Mouse (Mus musculus) erythroblast, adult 5-6 weeks (primary cell): ENCODE data around the gene Cilp. TPM values are rescaled to one million over a fixed set of nuclear protein-coding genes. Genes with fewer than 3 reads are reported as not detected.

Experiments
- ATAC-seq: replicated peaks from 2 replicates; pipeline ENCODE4 v1.8.0; 2016; ENCODE audit warnings: moderate number of reproducible peaks, mild to moderate bottlenecking, moderate TSS enrichment, inconsistent platforms; ENCODE audit not compliant: poor library complexity, low FRiP score, severe bottlenecking
- total RNA-seq, 2 experiments: library from RNA; stranded (forward) in 1 of 2; stranded (reverse) in 1 of 2; fragments of 150-400 nt in 1 of 2; fragments of 200-764, 138-1000 nt in 1 of 2; gene quantifications; 2 replicates each; pipeline versions ENCODE4 v1.2.3 to v1.2.4; 2015 to 2017; ENCODE audit warnings: low replicate concordance in 2 of 2

Gene Cilp
- total RNA-seq, 2 experiments from 2014 or later = not detected

DNA sequence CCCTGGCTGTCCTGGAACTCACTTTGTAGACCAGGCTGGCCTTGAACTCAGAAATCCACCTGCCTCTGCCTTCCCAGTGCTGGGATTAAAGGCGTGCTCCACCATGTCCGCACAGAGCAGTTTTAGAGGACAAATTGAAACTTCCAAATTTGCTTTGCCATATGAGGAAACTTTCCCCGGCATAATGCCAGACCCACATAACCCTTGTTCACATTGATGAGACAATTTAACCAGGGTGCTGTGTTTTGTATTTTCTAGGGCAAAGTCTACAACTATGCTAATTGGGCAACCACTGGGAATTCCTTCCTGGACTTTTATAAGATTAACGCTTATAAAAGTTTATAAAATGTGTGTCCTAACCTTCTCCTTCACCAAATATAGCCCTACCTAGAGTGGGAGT, 25.0 kb downstream of the Cilp start:
- no peak for ATAC-seq

GRCm38 (mm10) chr9:65292421-65292820, 27.4 kb downstream of the Cilp start:
- ATAC-seq = no peak

DNA sequence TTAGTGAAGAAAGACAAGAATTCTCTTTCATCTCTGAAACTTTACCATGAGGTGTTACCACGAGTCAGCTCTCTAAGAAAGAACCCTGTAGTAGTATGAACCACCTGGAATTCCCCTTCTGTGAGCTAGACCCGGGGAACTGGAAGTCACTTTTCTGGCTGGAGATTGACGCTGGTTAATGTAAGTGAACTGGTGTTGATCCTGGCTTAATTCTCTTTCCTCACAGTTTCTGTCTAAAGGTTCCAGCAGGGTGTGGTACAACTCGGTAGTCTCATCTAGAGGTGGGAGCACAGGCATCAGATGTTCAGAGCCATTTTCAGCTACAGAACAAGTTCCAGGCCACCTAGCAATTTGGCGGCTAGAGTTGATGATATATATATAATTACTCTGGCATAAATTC, 28.1 kb downstream of the Cilp start:
- 0 out of 2 replicates have a peak, but pooled peaks have one; percentile 44 for ATAC-seq

- peak; percentile 28; the same call in 1 of the 2 replicates for ATAC-seq
These were observed 28.6 kb downstream of the Cilp start for GRCm38 (mm10) chr9:65293580-65293972.

GRCm38 (mm10) chr9:65293973-65294715, 29.2 kb downstream of the Cilp start, which contains the start of gene Clpx:
Gene Clpx, plus strand, starts transcription at chr9:65294260.
- ATAC-seq = peak; percentile 87

DNA sequence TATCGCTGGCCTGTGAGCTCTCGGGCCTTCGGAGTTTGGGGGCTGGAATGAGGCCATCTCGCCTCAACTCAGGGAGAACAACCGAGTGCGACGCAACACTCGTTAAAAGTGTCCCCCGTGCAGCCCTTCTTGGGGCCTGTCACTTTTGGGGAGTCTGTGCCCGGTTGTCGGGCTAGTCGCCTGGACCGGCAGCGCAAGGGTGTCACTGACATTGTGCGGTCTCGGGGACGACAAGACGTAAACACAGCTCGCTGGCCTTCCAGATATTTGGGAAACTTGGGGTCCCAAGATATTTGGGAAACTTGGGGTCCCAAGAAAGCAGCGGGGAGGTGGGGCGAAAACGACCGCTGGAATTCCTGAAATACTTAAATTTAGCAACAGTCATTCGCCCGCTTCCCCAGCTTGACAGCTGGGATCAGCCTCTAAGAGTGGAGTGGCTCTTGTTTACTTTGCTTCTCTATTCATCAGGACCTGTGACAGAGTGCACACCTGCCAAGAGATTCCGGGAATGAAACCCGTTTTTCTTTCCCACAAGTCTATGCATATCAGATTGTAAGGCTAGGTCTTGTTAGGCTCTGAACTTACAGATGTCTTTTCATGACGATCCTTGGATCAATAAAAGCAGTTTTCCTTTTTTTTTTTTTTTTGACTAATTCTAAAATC, 29.9 kb downstream of the Cilp start:
- peak; percentile 57 for ATAC-seq

DNA sequence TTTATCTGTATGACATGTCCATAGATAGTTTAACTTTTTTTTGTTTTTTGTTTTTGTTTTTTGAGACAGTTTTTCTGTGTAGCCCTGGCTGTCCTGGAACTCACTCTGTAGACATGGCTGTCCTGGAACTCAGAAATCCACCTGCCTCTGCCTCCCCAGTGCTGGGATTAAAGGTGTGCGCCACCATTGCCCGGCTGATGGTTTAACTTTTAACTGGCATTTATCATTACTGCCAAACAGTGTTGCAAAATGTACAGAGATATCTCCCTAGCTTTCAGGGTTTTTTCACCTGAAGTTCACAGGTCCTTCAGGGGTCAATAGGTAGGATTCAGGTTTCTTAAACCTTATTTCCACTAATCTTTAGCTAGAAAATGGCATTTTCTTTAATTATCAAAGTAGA, 32.1 kb downstream of the Cilp start:
- no peak for ATAC-seq

GRCm38 (mm10) chr9:65298761-65299160, 33.8 kb downstream of the Cilp start:
- ATAC-seq = no peak

GRCm38 (mm10) chr9:65299650-65300049, 34.7 kb downstream of the Cilp start:
- no peak for ATAC-seq

GRCm38 (mm10) chr9:65302327-65302983, 37.5 kb downstream of the Cilp start:
- ATAC-seq = no peak

DNA sequence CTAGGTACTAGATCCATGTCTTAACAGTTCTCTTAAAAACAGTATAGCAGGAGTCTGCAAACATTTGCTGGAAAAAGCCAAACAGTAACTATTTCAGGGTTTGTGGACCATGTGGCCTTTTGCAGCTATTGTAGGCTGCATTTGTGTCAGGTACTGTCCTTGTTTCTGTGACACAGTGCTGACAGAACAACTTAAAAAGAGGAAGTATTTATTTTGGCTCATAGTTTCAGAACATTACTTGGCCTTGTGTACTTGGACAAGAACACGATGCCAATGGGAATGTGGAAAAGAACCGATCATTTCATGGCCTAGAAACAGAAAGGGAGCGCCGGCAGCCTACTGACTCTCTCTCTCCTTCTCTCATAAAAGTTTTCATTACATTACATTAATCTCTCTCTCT, 38.6 kb downstream of the Cilp start:
- ATAC-seq = no peak

DNA sequence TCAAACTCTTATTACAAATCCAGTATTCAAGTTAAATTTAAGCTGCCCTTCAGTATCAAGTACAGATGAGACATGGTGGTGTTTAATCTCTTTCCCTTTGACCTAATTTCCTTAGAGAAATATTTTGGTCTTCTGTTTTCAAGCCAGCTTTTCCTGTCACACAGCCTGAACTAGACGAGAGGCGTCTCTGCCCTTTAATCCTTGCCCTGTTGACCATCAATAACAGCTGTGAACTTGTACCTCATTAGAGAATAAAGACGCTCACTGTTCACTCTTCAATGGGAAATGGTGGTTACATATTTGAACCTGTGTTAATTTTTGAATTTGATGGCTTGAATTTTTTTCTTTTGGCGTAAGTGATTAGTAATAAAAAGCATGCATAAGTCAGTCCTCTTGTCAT, 39.3 kb downstream of the Cilp start:
- no peak for ATAC-seq

- no peak for ATAC-seq
These were observed 41.7 kb downstream of the Cilp start for GRCm38 (mm10) chr9:65306672-65307071.

- no peak for ATAC-seq
These were observed 43.0 kb downstream of the Cilp start for GRCm38 (mm10) chr9:65308011-65308410.

DNA sequence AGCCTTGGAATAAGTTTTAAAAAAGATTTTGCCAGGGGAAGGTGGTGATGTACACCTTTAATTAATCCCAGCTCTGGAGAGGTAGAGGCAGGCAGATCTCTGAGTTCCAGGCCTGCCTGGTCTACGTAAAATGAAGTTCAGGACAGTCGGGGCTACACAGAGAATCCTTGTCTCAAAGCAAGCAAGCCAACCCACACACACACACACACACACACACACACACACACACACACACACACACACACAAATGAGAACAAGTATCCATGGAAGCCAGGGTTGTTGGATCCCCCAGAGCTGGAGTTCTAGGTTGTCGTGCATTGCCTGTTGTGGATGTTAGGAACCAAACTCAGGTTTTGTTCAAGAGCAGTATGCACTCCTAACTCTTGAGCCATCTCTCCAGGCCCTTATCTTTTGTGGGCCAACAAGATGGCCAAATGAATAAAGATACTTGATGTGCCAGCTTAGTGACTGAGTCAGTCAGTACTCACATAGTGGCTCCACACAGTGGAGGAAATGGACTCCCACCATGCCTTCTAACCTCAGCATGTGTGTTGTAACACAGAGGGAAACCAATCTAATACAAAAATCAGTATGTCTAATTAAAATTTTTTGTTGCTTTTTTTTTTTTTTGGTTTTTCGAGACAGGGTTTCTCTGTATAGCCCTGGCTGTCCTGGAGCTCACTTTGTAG, 47.8 kb downstream of the Cilp start:
- peak; percentile 72 for ATAC-seq

- no peak for ATAC-seq
These were observed 48.9 kb downstream of the Cilp start for GRCm38 (mm10) chr9:65313846-65314245.

DNA sequence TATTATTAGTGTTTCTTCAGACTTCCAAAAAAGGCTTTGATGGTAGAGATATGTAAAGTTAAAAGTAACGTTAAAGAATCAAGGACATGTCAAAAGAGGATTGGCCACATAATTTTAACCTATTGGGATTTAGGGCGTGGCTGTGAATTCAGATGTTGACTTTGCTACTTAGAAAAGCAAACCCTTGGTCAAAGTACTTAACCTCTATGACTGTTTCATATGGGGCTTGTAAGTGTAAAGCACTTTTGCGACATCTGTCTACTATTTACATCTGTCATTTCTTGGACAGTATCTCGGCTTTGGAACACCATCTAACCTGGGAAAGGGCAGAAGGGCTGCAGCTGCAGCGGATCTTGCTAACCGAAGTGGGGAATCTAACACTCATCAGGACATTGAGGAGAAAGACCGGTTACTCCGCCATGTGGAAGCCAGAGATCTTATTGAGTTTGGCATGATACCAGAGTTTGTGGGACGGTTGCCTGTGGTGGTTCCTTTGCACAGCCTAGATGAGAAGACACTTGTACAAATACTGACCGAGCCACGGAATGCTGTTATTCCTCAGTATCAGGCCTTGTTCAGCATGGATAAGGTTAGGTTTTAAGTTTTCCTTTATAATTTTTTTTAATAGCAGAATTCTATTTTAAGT, 57.4 kb downstream of the Cilp start:
- no peak for ATAC-seq

GRCm38 (mm10) chr9:65325971-65326370, 61.0 kb downstream of the Cilp start:
- ATAC-seq = no peak

DNA sequence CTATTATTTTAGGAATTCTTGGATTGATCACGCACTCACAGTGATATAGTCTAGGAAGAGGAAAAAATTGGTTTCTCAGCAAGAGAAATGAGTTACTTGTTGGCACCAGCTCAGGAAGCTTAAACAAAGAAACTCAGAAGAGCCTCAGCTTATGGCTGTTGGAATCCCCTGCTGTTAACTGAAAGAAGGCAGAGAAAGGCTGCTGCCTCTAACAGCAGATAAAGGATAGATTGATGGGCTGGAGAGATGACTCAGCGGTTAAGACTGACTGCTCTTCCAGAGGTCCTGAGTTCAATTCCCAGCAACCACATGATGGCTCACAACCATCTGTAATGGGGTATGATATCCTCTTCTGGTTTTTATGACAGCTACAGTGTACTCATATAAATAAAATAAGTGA, 62.4 kb downstream of the Cilp start:
- ATAC-seq = no peak
